Mouse (Mus musculus) spleen, postnatal 0 days (tissue): ENCODE data around the gene Ddx51. TPM values are rescaled to one million over a fixed set of nuclear protein-coding genes. Genes with fewer than 3 reads are reported as not detected.

Experiments
- polyA plus RNA-seq: library from polyadenylated mRNA; unstranded; fragments of >200 nt; fragmentation: Nextera tagmentation; extraction: Ambion mirVana; gene quantifications from 2 replicates; pipeline ENCODE4 v1.2.1, GENCODE M21; 2015

Ddx51 gene
- 9.2 and 11.8 TPM in 2 replicates for polyA plus RNA-seq

GRCm38 (mm10) chr5:110652719-110653648, at the start of gene Ddx51, which contains the start of gene Noc4l:
TSS of gene Ddx51 (plus strand) at chr5:110653451.
TSS of gene Noc4l (minus strand) at chr5:110653417.

Other genes starting within 250 kb of the Ddx51 start
- gene Fbrsl1, start 204.9 kb upstream of the Ddx51 start, polyA plus RNA-seq: 6.9 and 7.5 TPM in 2 replicates
- gene Galnt9, start 109.1 kb upstream of the Ddx51 start, polyA plus RNA-seq: 0.18 and 0.57 TPM in 2 replicates
- 37.7 and 38.0 TPM in 2 replicates for gene Noc4l, start within 50 bp of the Ddx51 start, polyA plus RNA-seq
- 22.3 and 24.0 TPM in 2 replicates for gene Ep400, start 117.3 kb downstream of the Ddx51 start, polyA plus RNA-seq
- 30.7 and 31.3 TPM in 2 replicates for gene Pus1, start 127.2 kb downstream of the Ddx51 start, polyA plus RNA-seq
- 11.9 and 12.3 TPM in 2 replicates for gene Ulk1, start 156.6 kb downstream of the Ddx51 start, polyA plus RNA-seq
- 104 and 105 TPM in 2 replicates for gene Hscb, start 186.3 kb downstream of the Ddx51 start, polyA plus RNA-seq
- gene Chek2, start 186.5 kb downstream of the Ddx51 start, polyA plus RNA-seq: 43.7 and 49.6 TPM in 2 replicates
- 3.2 and 4.5 TPM in 2 replicates for gene Ttc28, start 226.4 kb downstream of the Ddx51 start, polyA plus RNA-seq